Mouse (Mus musculus) central nervous system, embryonic 18 days (tissue): ENCODE measurements around the gene Gm5169. TPM values are rescaled to one million over a fixed set of nuclear protein-coding genes. Genes with fewer than 3 reads are reported as not detected.

Experiments
- polyA plus RNA-seq: library from polyadenylated mRNA; depleted of rRNA; stranded (reverse); fragments of >200 nt; gene quantifications from 2 replicates; pipeline ENCODE4 v1.2.3, GENCODE M21; 2012; rRNA removed

Gene Gm5169
- not detected in 2 replicates for polyA plus RNA-seq

DNA sequence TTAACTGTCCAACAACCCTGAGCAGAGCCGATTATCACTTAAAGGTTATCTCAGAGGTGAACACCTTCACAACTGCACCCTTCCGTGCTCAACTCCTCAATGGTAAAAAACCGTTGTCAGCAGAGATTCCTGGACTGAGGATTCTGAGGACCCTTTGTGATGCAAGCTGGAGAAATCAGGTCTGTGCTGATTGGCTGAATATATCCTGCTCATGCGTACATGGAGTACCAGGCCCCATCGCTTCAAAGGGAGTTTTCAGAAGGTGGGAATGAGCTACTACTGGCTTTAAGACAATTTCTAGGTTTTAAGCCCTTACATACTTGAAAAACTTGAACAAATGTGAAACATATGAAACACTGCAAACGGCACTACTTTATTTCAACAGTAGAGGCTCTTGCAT, at the start of gene Gm5169:
TSS of gene Gm5169 (minus strand) at position 101 of the 400 bp plus-strand sequence.

